Mouse (Mus musculus) monocyte, adult 5-6 weeks (primary cell): ENCODE data around the gene Slc2a10. TPM values are rescaled to one million over a fixed set of nuclear protein-coding genes. Genes with fewer than 3 reads are reported as not detected.

ENCODE experiments used
- ATAC-seq: fragments of 153-309, 156-312 bp; replicated peaks from 2 replicates; pipeline ENCODE4 v1.8.0; 2017; ENCODE audit warnings: mild to moderate bottlenecking; ENCODE audit not compliant: low TSS enrichment, insufficient number of reproducible peaks, severe bottlenecking, poor library complexity, low FRiP score
- total RNA-seq: library from RNA; stranded (forward); fragments of 200-1000, 200-491, 200-594 nt; gene quantifications from 3 replicates; pipeline ENCODE4 v1.2.3, GENCODE M21; 2017

Slc2a10 gene
- total RNA-seq: 0.68 TPM in 1 of 3 replicates, not detected in the others

GRCm38 (mm10) chr2:165503259-165504203 is at the start of gene Slc2a10:
Gene Slc2a10 (plus strand): TSS chr2:165503787.
- ATAC-seq: no peak

DNA sequence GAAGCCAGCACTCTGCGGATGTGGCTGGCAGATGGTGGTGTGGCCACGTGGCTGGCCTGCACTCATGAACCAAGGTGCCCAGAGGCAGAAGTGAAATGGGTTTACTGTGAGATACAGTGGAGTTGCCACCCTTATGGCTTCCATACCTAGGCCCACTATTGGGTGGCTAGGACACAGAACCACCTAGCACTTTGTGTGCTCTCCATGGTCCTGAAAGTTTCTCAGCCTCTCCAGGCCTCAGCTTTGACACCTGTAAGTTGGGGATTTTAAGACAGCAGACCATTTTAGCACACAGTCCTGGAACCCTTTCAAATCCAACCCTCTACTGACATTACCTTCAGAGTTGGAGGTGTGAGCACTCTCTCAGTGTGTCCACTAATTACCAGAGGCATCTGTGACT is 46.9 kb upstream of the Slc2a10 start:
- no peak for ATAC-seq

DNA sequence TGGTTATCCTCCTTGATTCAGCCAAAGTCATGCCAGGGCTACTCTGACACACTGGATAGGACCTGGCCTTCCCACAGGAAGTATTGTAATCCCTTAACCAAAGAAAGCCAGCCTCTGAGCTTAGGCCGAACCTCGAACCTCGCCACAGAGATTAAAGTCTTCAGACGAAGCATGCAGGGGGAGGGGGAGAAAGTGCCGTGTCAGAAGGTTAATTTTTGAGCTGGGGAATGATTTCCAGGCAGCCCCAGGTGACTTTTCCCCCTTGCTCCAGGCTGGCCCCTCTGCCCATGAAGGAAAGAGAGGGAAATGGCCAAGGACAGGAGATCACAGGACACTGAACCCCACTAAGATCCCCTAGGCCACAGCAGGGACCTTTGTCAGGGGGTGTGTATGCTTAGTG is 45.4 kb upstream of the Slc2a10 start:
- no peak for ATAC-seq

DNA sequence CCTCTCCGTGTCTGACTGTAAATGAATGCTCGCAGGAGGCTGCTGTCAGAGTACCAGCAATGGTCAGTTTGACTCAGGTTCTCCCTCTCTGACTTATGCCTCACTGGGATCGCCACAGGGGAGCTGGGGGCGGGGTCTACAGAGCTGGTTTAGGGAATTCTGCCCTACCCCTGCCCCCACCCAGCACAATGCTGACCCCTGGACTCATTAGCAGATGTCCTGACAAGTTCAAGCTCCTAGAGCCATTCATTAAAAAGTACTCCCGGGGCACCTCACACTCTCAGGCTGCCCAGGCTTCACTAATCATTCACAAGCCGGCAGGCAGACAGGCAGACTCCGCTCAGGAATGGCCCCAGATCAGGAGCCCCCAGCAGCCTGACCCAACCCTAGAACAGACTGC is 43.9 kb upstream of the Slc2a10 start:
- no peak for ATAC-seq

- ATAC-seq: no peak
Observed at GRCm38 (mm10) chr2:165467824-165468452, 35.6 kb upstream of the Slc2a10 start.

DNA sequence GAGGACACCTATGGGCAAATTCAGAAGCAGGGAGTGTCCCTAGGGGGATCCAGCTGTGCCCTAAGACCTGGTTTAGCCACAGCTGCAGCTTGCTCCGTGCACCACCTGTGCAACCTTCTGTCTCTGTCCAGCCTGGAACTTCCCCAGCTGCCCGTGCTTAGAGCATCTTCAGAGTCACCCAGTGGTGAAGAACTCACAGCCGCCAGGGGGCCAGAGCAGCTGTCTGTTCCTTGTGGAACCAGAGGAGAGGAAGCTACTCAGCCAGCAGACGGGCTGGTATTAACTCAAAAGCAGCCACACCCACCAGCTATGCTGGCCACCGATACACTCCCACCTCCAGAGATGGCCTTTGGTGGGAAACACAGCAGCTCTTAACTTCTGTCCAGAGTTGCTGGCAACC is 33.4 kb upstream of the Slc2a10 start:
- ATAC-seq: peak; percentile 64; the same call in 1 of the 2 replicates

DNA sequence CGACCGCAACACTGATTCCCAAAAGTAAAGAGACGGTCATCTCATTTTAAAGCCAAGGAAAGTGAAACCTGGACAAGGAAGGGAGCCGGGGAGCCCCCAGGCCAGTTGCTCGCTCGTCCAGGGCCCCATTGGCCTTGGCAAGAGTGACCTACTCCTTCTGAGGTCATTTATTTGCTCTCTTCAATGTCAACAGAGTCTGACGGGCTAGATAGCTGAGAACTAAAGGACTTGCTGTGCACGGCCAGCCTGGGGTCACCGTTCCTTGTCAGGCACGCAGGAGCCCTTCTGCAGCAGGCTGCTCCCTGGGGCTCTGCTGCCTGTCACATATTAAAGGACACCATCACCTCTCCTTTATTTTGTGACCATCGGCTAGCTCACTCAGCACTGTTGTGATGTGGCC is 31.6 kb upstream of the Slc2a10 start:
- no peak for ATAC-seq

DNA sequence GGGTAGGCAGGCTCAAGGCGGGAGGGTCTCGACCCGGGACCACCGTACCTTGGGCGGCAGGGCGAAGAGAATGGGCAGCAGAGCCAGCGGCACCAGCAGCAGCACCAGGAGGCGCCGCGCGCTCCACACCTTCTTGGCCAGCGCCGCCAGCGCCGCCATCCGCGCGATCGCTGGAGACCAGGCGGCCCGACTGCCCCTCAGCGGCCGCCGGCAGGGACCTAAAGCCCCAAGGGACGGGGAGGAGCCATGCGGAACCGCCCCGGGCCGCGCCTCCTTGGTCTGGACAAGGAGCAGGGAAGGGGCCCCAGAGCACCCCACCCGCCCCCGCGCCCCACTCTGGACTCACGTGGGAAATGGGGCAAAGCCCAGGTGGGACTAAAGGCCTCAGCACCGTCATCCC is 30.6 kb upstream of the Slc2a10 start, which contains the start of gene Slc13a3:
Gene Slc13a3 (minus strand): TSS at position 228 of the 400 bp plus-strand sequence.
- no peak for ATAC-seq

- no peak for ATAC-seq
Observed at GRCm38 (mm10) chr2:165475412-165475811, 28.2 kb upstream of the Slc2a10 start.

DNA sequence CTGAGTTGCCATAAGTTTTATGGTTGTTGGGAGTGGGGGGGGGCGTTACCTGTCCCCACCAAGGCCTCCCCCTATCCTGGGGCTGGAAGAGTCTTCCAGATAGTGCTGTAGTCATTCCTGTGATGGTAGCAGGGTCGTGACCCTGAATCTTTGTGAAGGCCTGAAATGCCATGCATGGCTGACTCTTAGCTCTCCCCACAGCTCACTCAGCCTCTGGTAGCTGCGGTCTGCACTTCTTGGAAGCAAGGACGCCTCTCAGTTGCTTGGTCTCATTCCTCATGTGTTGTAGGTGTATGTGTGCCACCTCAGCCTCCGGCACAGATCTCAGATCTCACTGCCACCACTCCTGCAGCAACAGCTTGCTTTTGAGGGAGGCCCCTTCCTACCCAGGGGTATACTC is 27.7 kb upstream of the Slc2a10 start:
- ATAC-seq: no peak

DNA sequence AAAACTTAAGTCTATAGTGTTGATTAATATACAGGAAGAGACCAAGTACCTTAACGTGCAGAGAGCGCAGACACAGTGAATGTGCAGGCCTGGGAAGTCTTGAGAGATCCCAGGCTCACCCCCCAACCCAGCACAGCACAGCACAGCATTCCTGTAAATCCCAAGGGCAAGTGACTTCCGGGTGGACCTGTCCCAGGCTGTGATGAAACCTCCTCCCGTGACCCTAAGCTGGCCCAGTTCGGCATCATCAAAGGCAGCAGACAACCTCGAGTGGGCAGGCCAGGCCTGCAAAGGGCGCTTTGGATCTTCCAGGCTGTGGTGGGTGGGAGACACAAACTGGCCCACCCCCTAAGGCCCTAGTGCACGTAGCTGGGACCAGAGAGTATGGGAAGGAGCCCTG is 21.6 kb upstream of the Slc2a10 start:
- ATAC-seq: no peak

- no peak for ATAC-seq
Observed at GRCm38 (mm10) chr2:165484152-165484551, 19.4 kb upstream of the Slc2a10 start.

GRCm38 (mm10) chr2:165485826-165486225 is 17.8 kb upstream of the Slc2a10 start:
- ATAC-seq: no peak

GRCm38 (mm10) chr2:165486401-165486800 is 17.2 kb upstream of the Slc2a10 start:
- ATAC-seq: no peak

- ATAC-seq: no peak
Observed at GRCm38 (mm10) chr2:165486881-165487535, 16.6 kb upstream of the Slc2a10 start.

DNA sequence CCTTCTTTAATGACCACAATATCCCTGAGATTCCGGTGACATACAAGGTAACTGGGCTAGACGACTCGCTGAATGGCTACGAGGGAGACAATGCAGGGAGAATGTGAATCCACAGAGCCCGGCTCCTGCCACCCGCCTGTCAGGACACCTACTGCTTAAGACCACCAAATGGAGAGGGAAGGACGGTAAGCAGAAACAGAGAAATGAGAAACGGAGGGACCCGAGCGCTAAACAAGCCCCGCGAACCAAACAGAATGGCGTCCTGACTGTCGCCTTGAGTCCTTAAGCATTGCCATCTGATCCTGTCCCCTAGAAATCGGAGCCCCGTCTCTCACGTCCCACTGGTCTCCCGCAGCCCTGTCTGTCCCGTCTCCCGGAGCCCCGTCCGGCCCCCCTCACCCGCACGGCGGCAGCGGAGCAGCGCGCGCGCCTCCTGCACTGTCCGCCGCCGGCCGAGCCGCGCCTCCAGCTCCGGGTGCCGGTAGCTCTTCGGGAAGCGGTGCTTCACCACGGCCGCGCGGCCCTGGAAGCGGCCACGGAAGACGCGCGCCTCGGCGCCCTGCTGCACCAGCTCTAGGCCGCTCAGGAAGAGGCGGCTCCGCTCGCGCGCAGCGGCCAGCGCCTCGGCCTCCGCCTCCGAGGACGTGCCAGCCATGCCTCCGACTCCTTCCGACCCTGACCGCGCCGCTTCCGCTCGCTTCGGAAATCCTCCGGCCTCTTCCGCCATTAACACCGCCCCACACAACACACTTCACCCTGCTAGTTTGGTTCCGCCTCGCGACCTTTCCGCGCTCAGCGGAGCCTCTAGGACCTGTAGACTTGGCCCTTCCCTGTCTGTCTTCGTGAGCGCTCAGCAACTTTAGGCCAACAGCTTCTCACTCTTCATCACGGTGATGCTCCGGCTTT is 10.7 kb upstream of the Slc2a10 start, which contains the start of gene Trp53rka:
Gene Trp53rka (minus strand): TSS at position 677 of the 906 bp plus-strand sequence.
- ATAC-seq: peak; percentile 91

DNA sequence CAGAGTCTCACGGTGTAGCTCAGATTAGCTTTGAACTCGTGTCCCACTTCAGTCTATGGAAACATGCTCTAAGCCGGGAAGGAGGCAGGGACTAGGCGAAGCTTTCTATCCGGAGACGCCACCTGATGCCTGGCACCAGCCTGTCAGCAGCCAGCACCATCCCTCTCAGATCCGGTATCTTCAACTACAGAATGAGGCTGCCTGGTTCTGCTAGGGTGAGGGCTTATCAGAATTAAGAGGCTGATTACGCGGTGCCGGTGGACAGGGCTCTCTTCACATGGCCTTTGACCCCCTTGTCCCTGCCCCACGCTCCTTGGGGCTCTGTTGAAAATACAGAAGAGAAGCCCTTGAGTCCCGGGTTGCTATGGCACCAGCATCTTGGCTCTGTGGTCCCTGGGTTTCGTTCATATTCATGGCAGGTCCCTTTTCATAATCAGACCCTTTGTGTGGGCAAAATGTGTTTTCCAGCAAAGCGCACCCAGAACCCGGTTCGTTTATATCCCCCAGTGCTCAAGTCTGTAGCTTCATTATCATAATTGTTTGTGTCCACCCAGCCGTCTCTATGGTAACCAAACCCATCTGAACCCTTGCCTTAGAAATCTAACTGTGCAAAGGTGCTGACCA is 9.9 kb upstream of the Slc2a10 start:
- ATAC-seq: no peak

GRCm38 (mm10) chr2:165494495-165494894 is 9.1 kb upstream of the Slc2a10 start:
- no peak for ATAC-seq
